Mouse (Mus musculus) layer of hippocampus, adult 8-10 months (tissue): ENCODE results near the gene Cdh4. TPM values are rescaled to one million over a fixed set of nuclear protein-coding genes. Genes with fewer than 3 reads are reported as not detected.
A peak's percentile ranks its signal among the peaks of the same experiment; 100 is the strongest.

Source experiments
- DNase-seq, 2 experiments: peaks; one replicate each; pipeline ENCODE4 v3.0.0; 2022; ENCODE audit warnings: low spot score in 2 of 2
- total RNA-seq, 4 experiments: library from RNA; stranded (reverse); gene quantifications; 2 replicates each; pipeline ENCODE4 v1.2.4; 2022

Cdh4 gene
- total RNA-seq, 4 experiments from 2014 or later: 8.0 to 10.1 (median 9.0) TPM

DNA sequence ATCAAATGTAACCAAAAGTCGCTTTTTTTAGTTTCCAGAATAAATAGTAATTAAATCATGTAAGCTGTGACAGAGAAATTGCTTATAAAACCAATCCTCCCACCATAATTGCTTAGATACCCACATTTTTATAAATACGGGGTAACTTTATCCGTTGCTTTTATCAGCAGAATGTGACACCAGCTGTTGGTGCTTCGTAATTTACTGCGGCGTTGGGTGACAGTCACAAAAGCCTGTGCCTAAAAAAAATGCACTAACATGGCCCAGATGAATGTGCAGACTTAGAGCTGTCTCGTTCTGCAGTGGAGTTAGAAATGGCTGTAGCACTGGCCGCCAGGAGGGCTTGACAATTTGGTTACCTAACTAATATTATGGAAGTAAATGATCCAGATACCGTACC, 337.0 kb downstream of the Cdh4 start:
- peak in 1 of 2 experiments; percentile 21 for DNase-seq

DNA sequence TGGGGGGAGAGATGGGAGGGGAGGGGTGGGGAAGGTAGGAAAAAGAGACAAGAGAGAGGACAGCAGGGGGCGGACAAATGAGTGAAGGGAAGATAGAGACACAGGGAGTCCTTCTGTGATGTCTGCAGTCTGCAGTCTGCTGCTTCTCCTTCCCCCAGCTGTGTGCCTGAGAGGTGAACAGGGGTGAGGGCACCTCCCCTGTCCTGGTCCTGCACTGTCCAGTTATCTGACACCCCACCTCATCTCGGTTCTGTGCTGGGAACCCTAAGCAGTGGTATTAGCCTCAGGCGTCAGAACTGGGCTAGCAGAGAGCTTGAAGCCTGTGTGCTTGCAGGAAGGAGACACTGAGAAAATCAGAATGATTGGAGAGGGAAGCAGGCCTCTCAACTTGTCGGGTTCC, 338.7 kb downstream of the Cdh4 start:
- no peak for DNase-seq

DNA sequence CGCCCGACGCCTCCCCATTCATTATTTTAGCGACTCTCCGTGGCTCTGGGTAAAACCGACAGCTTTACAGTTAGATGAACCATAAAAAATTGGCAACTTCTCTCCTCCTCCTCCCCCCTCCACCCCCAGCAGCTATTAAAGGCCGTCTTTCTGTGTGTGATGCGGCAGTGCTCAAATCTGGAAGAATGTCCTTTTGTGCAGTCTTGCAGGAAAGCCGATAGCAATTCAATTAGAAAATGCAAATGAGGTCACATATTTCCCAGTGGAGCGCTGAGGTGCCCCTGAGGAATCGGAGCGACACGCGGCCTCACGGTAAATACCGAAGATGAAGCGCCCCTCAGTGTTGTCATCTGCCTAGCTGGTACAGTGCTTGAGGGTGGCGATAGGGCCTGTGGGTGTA, 345.0 kb downstream of the Cdh4 start:
- no peak for DNase-seq

- DNase-seq: no peak
Observed at GRCm38 (mm10) chr2:179787797-179788196, 345.6 kb downstream of the Cdh4 start.

DNA sequence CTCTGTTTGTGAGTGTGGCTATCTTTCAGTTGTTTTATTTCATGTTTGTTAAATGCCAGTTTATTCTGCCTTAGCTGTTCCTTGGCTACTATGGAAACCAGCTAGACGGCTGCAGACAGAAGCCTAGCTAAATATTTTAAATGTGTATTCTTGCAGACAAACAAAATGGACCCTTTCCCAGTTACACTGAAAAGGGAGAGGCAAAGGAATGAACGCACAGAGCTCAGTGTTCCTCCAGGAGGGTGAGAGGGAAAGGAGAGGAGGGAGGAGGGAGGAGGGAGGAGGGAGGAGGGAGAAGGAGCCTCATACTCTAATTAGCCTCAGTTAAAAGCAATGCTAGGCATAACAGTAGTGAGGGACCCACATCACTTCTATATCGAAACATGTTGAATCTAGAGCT, 348.5 kb downstream of the Cdh4 start:
- no peak for DNase-seq

- DNase-seq: no peak
Observed at GRCm38 (mm10) chr2:179792426-179793133, 350.3 kb downstream of the Cdh4 start.

GRCm38 (mm10) chr2:179794354-179794753, 352.1 kb downstream of the Cdh4 start:
- peak in 1 of 2 experiments; percentile 21 for DNase-seq

GRCm38 (mm10) chr2:179795452-179795851, 353.2 kb downstream of the Cdh4 start:
- peak in 1 of 2 experiments; percentile 32 for DNase-seq

GRCm38 (mm10) chr2:179799906-179800532, 357.8 kb downstream of the Cdh4 start:
- DNase-seq: peak; percentile 75 to 78

- no peak for DNase-seq
Observed at GRCm38 (mm10) chr2:179801042-179801441, 358.8 kb downstream of the Cdh4 start.

DNA sequence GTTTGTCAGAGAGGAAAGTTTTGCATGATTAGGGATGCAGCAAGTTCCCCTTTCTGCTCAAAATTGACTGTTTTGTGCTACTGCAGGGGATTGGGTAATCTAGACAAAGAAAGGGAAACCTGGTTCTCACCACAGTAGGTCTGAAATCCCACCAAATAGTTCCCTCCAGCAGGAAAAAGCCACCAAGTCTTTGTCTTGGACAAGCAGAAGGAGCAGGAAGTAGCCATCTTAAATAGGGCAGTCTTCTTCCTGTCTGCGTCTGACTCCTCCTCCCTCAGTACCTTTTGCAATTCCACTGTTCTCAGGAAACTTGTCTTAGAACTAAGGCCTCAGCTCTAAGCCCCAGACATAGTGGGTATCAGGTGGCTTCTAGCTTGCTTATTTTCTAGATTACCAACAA, 360.2 kb downstream of the Cdh4 start:
- DNase-seq: no peak

DNA sequence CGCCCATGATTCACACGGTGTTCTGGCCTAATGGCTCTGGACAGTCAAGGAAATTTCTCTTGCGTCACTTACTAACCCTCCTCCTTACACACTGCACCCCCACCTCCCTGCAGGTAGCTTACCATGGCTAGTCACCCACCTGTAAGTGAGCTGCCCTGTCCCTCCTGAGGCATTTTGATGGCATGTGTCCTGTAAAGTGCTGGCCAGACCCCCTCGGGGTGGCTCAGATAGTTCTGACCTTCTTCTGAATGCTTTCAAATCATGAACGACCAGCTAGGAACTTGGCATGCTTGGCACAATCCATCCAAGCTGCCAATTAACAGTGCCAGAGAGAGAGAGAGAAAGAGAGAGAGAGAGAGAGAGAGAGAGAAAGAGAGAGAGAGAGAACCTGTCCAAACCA, 368.9 kb downstream of the Cdh4 start:
- no peak for DNase-seq

DNA sequence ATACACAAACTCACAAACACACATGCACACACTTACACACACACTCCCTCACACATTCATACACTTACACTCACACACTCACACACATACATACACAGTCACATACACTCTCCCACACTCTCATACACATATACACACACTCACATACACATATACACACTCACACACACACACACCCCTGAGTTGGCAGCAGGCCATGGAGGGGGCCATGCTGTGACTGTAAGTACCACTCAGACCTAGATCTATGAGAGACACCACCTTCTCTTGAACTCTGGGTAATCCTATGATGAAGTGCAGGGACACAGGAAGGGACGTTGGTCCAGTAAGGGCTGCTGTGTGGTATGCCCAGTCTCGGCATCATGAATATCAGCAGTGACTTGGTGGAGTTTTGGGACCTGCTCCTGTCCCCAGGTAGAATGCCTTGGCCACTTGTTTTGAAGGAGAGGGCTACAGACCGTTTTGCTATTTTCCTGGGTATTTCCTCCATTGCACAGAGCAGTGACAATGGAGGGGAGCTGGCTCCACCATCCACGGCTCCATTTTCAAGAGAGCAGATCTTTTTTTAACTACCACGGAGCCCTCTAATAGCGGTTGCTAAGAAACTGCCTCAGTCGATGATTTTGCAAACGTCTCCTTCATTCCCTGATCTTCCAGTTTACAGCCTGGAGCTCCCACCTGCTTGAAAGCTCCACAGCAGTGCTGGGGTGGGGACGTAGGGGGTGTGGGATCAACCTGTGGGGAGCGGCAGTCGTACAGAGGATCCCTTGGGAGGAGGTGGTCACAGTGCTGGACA, 371.0 kb downstream of the Cdh4 start:
- peak in 1 of 2 experiments; percentile 27 for DNase-seq

DNA sequence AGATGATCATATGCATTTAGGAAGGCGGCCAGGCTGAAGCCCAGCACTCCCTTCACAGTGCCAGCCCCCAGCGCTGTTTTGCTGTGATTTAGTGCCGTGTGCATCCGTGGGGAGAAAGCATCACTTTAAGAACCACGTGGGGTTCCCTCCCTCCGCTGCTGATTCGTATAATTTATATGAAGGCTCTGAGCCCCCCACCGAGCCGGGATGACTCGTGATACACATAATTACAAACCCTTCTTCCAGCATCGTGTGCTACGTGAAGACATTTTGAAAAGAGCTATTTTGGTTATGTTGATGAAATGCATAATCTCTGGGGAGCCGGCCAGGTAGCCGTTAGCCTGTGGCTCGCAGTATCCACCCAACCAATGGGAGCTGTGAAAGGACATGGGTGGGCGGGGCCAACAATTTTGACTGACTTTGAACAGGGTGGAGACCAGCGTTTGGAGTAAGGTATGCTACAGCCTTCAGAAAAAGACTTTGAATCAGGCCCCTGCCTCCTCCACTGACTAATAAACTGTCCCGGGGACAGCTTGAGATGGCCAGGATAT, 382.6 kb downstream of the Cdh4 start:
- peak; percentile 51 to 56 for DNase-seq

DNA sequence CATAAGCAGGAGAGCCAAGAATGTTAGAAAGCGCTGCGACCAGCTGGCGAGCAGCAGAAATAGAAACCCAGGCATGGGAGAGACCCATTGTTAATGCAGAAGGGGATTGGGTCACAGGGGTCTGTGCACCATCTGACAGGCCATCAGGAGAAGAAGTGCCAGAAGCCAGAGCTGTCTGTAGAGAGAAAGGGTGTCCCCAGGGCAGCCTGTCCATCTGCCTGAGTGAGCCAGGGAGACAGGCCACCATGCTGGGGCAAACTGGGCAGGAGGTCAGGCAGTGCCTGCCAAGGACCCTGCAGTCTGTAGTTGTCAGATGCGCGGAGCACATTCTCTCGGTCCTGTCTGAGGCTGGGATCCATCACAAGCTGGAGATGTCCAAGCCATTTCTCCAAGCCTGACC, 386.7 kb downstream of the Cdh4 start:
- DNase-seq: no peak

- no peak for DNase-seq
Observed at GRCm38 (mm10) chr2:179829972-179830371, 387.7 kb downstream of the Cdh4 start.

DNA sequence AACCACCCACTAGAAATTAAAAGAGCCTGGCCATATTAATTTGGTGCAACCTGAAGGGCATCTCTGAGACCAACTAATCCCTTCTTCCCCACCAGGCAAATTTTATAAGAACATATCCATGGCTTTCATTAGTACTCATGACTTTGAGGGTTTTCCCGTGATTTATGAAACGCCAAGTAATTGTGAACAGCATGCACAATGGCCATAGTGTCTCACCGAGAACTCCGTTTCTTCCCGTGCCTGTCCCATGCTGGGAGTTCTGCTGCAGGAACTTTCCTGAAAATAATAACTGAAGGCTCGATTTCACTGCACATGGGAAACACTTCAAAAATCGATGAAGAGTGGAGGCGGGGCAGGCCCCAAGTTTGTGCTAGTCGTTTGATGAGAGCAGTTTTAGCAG, 392.7 kb downstream of the Cdh4 start:
- no peak for DNase-seq

DNA sequence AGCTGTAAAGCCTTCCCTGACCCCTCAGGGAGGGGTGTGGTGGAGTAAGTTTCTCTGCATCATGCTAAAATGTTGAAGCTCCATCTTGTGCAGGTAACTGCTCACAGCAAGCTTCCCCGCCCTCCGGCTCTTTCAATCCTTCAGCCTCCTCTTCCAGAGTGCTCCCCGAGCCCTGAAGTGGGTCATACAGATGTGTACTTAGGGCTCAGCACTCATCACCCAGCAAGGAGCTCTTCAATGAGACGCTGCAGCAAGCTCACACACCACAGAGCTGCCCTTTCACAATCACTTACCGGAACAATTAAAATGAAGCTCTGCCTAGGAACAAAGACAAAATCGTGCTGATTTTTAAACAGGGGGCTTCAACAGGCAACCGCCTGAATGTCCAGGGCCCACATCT, 393.3 kb downstream of the Cdh4 start:
- DNase-seq: no peak

- peak in 1 of 2 experiments; percentile 44 for DNase-seq
Observed at GRCm38 (mm10) chr2:179837186-179837585, 395.0 kb downstream of the Cdh4 start.

DNA sequence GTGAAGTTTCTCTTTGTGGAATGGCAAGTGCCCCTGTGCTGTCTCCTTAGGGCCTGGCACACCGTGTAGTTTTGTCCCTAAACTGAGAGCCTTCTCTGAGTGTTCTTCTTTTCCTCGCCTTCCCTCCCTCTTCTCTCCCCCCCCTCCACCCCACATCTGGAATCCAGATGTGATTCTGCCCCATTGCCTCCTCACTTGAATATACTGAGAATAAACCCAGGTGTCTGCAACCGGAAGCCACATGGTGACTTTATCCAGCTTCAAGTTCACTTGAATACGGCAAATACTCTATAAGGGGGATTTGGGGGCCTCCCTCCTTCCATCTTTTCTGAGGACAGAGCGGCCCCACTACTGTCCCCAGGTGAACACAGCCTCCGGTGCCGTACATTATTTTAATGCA, 395.8 kb downstream of the Cdh4 start:
- no peak for DNase-seq

- no peak for DNase-seq
Observed at GRCm38 (mm10) chr2:179842610-179843389, 400.6 kb downstream of the Cdh4 start.
